ENCODE assay signal across 8 mouse cellular contexts in the genomic region with DNA sequence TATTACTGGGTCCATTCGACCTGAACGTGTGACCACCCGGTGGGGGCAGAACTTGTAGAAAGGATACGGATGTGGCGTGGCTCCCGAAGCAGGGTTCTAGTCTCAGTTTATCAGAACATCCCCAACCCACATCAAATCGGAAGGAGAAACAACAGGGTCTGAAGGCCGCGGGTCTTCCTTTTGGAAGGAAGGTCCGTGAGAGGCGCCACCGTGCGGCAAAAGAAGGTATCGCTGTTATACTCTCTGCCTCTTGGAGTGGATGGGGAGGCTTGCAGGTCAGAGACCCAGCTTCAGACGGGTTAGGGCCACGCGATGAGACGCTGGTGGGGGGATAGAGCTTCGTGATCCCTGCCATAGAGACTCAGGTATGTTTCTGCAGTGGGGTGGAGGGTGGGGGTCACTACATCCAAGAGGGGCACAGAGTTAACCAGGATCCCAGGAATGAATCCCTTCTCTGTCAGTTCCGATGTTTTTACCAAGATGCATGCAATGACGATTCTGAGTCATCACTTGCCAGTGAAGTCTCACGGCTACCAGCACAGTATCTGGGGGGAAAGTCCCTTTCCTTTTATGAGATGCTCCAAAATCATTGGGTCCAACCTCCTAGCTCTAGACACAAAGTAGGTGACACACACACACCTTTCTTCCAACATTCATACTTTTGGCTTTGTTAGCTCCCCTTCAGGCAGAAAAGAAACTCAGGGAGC. TPM values are rescaled to one million over a fixed set of nuclear protein-coding genes. Genes with fewer than 3 reads are reported as not detected.
DNase-seq lines count a peak whose midpoint lies in the region; ATAC-seq and TF ChIP-seq lines count a peak whose summit lies in the region.

No protein-coding gene starts in this region.

- H3K4me3 ChIP-seq in bone marrow, adult 2 months (replicated peaks; ENCODE audit: control insufficient read depth, low read depth, low read length), result no peak overlapping the region
- no peak overlapping the region for H3K4me3 ChIP-seq in embryonic fibroblast, embryonic 13.5 days (ENCODE audit: insufficient read depth, low read length)
- no peak overlapping the region for H3K4me3 ChIP-seq in intestine, embryonic 15.5 days (replicated peaks)
- no peak overlapping the region for H3K4me3 ChIP-seq in liver, embryonic 12.5 days
- no peak overlapping the region for H3K4me3 ChIP-seq in neural tube, embryonic 11.5 days (ENCODE audit: low read depth, low read length)

- ATAC-seq in intestine, embryonic 15.5 days, result no peak
- ATAC-seq in liver, embryonic 12.5 days, result no peak
- no peak for ATAC-seq in neural tube, embryonic 11.5 days (ENCODE audit: insufficient read depth, low FRiP score, low TSS enrichment)

- no peaks in the 10 kb centered on the region for H3K9me3 ChIP-seq in intestine, embryonic 15.5 days
- H3K9me3 ChIP-seq in liver, embryonic 12.5 days (replicated peaks), result no peaks in the 10 kb centered on the region
- no peaks in the 10 kb centered on the region for H3K9me3 ChIP-seq in neural tube, embryonic 11.5 days (ENCODE audit: control insufficient read depth, low read length)

- no peaks in the 10 kb centered on the region for H3K27me3 ChIP-seq in intestine, embryonic 15.5 days (replicated peaks)
- peaks cover 29% of the 10 kb centered on the region for H3K27me3 ChIP-seq in liver, embryonic 12.5 days (replicated peaks)
- no peaks in the 10 kb centered on the region for H3K27me3 ChIP-seq in neural tube, embryonic 11.5 days (ENCODE audit: control insufficient read depth, insufficient read depth, low read length)

- TF ChIP-seq CTCF in bone marrow, adult 2 months (IDR thresholded peaks at IDR 0.05; ENCODE audit: control insufficient read depth, insufficient read depth, low read length), result peak; percentile 78
- TF ChIP-seq CTCF in embryonic fibroblast, embryonic 13.5 days (IDR thresholded peaks at IDR 0.05; ENCODE audit: borderline replicate concordance, insufficient read depth, low read length), result peak; percentile 29; the same call in 1 of the 2 replicates

- peak; percentile 77 for DNase-seq in right cerebral cortex, postnatal 14 days
- DNase-seq in right cerebral cortex, postnatal 36 days (ENCODE audit: low spot score in 2 of 2), result no peak
- DNase-seq in neural tube, embryonic 11.5 days (ENCODE audit: low spot score), result peak; percentile 72
- peak; percentile 60 for DNase-seq in urinary bladder, postnatal 25 days (ENCODE audit: low spot score)

- TF ChIP-seq POLR2A in bone marrow, adult 2 months (IDR thresholded peaks at IDR 0.05; ENCODE audit: borderline replicate concordance, control insufficient read depth, low read depth, low read length), result no peak
- TF ChIP-seq POLR2A in embryonic fibroblast, embryonic 13.5 days (IDR thresholded peaks at IDR 0.05; ENCODE audit: low read depth, low read length), result no peak

- 23% methylated on average over 22 of the region's 22 CpGs for WGBS in bone marrow, adult 2 months
- 25% methylated on average over 22 of the region's 22 CpGs for WGBS in intestine, embryonic 15.5 days
- WGBS in liver, embryonic 12.5 days (ENCODE audit: insufficient replicate concordance), result 17% methylated on average over 22 of the region's 22 CpGs
- WGBS in neural tube, embryonic 11.5 days, result 25% methylated on average over 22 of the region's 22 CpGs

- H3K36me3 ChIP-seq in intestine, embryonic 15.5 days, result no peaks in the 10 kb centered on the region
- no peaks in the 10 kb centered on the region for H3K36me3 ChIP-seq in liver, embryonic 12.5 days
- no peaks in the 10 kb centered on the region for H3K36me3 ChIP-seq in neural tube, embryonic 11.5 days (ENCODE audit: control insufficient read depth, insufficient read depth, low read length)

- H3K27ac ChIP-seq in bone marrow, adult 2 months (ENCODE audit: control insufficient read depth, insufficient read depth, low read depth, low read length, poor library complexity), result no peak overlapping the region
- H3K27ac ChIP-seq in embryonic fibroblast, embryonic 13.5 days (ENCODE audit: insufficient read depth, low read length), result no peak overlapping the region
- H3K27ac ChIP-seq in intestine, embryonic 15.5 days, result no peak overlapping the region
- H3K27ac ChIP-seq in liver, embryonic 12.5 days, result no peak overlapping the region
- no peak overlapping the region for H3K27ac ChIP-seq in neural tube, embryonic 11.5 days (ENCODE audit: low read depth, low read length)

- no peaks in the 10 kb centered on the region; the same call in 1 of the 2 replicates for H3K4me1 ChIP-seq in bone marrow, adult 2 months (ENCODE audit: control insufficient read depth, insufficient read depth, low read length)
- H3K4me1 ChIP-seq in embryonic fibroblast, embryonic 13.5 days (ENCODE audit: control insufficient read depth, insufficient read depth, low read length), result no peaks in the 10 kb centered on the region
- H3K4me1 ChIP-seq in intestine, embryonic 15.5 days (replicated peaks), result 0 out of 2 replicates have a peak, but pooled peaks cover 6% of the 10 kb centered on the region
- H3K4me1 ChIP-seq in liver, embryonic 12.5 days, result peaks cover 22% of the 10 kb centered on the region
- peaks cover 6% of the 10 kb centered on the region for H3K4me1 ChIP-seq in neural tube, embryonic 11.5 days (ENCODE audit: control insufficient read depth, insufficient read depth, low read length)

- H3K4me2 ChIP-seq in intestine, embryonic 15.5 days (replicated peaks), result 0 out of 2 replicates have a peak overlapping the region, but pooled peaks have one; percentile 17
- peak overlapping the region; percentile 40 for H3K4me2 ChIP-seq in liver, embryonic 12.5 days
- H3K4me2 ChIP-seq in neural tube, embryonic 11.5 days (ENCODE audit: low read depth), result no peak overlapping the region

- no peak overlapping the region for H3K9ac ChIP-seq in intestine, embryonic 15.5 days
- H3K9ac ChIP-seq in liver, embryonic 12.5 days, result no peak overlapping the region
- no peak overlapping the region for H3K9ac ChIP-seq in neural tube, embryonic 11.5 days (ENCODE audit: low read length)

RNA-seq across cellular contexts. Expression of a gene that starts 17.2 kb away (rescaled TPM):
- polyA plus RNA-seq in bone marrow, adult 2 months (2011; ENCODE audit: insufficient read depth, insufficient read length, low replicate concordance, missing spikeins), result 12.8 and 19.1 TPM in 2 replicates
- polyA plus RNA-seq in embryonic fibroblast, embryonic 13.5 days (2011; ENCODE audit: insufficient read length, low read depth, missing spikeins), result 33.5 and 38.8 TPM in 2 replicates
- 41.8 and 45.3 TPM in 2 replicates for polyA plus RNA-seq in intestine, embryonic 15.5 days (2015; fragmentation: Nextera tagmentation; extraction: Ambion mirVana)
- polyA plus RNA-seq in liver, embryonic 12.5 days (2016; fragmentation: Nextera tagmentation; extraction: Ambion mirVana), result 22.6 and 25.8 TPM in 2 replicates
- 28.2 and 28.4 TPM in 2 replicates for polyA plus RNA-seq in neural tube, embryonic 11.5 days (2014; fragmentation: Nextera tagmentation; extraction: Ambion mirVana)

RNA-seq across cellular contexts. Expression of a gene that starts 34.3 kb away (rescaled TPM):
- 16.1 and 53.3 TPM in 2 replicates for polyA plus RNA-seq in bone marrow, adult 2 months (2011; ENCODE audit: insufficient read depth, insufficient read length, low replicate concordance, missing spikeins)
- not detected in 2 replicates for polyA plus RNA-seq in embryonic fibroblast, embryonic 13.5 days (2011; ENCODE audit: insufficient read length, low read depth, missing spikeins)
- 2.3 and 3.7 TPM in 2 replicates for polyA plus RNA-seq in intestine, embryonic 15.5 days (2015; fragmentation: Nextera tagmentation; extraction: Ambion mirVana)
- polyA plus RNA-seq in liver, embryonic 12.5 days (2016; fragmentation: Nextera tagmentation; extraction: Ambion mirVana), result 0.60 and 0.73 TPM in 2 replicates
- 0.09 and 0.24 TPM in 2 replicates for polyA plus RNA-seq in neural tube, embryonic 11.5 days (2014; fragmentation: Nextera tagmentation; extraction: Ambion mirVana)

RNA-seq across cellular contexts. Expression of a gene that starts 55.3 kb away (rescaled TPM):
- 14.9 and 16.7 TPM in 2 replicates for polyA plus RNA-seq in bone marrow, adult 2 months (2011; ENCODE audit: insufficient read depth, insufficient read length, low replicate concordance, missing spikeins)
- polyA plus RNA-seq in embryonic fibroblast, embryonic 13.5 days (2011; ENCODE audit: insufficient read length, low read depth, missing spikeins), result 71.8 and 72.4 TPM in 2 replicates
- 54.2 and 57.7 TPM in 2 replicates for polyA plus RNA-seq in intestine, embryonic 15.5 days (2015; fragmentation: Nextera tagmentation; extraction: Ambion mirVana)
- polyA plus RNA-seq in liver, embryonic 12.5 days (2016; fragmentation: Nextera tagmentation; extraction: Ambion mirVana), result 21.0 and 21.7 TPM in 2 replicates
- polyA plus RNA-seq in neural tube, embryonic 11.5 days (2014; fragmentation: Nextera tagmentation; extraction: Ambion mirVana), result 96.1 and 103 TPM in 2 replicates

Comparison
In these comparisons a context has a peak if more than half of its experiments do, and no peak if none do; other contexts are left out.
1. DNase-seq: peak in right cerebral cortex, postnatal 14 days (single experiment), neural tube, embryonic 11.5 days (single experiment) and urinary bladder, postnatal 25 days (single experiment); none in right cerebral cortex, postnatal 36 days (0 of 2).